Mouse (Mus musculus): ENCODE results near the gene Arhgap9.
A peak's percentile ranks its signal among the peaks of the same experiment; 100 is the strongest.

GRCm38 (mm10) chr10:127290307-127290929 is 31.3 kb upstream of the Arhgap9 start:
- TF ChIP-seq GATA1 (IDR thresholded peaks at IDR 0.05; ENCODE audit: borderline replicate concordance, low read length) (no peak), CTCF (IDR thresholded peaks at IDR 0.05; ENCODE audit: low read depth, low read length) (no peak), TAL1 (conservative IDR thresholded peaks at IDR 0.05; ENCODE audit: low read depth, low read length) (no peak), POLR2AphosphoS5 (IDR thresholded peaks at IDR 0.05; ENCODE audit: insufficient replicate concordance, low read depth, low read length) (peak; percentile 98; the same call in 1 of the 2 replicates)
